17 mouse cellular contexts compared by ENCODE assay signal in genomic region chr7:101295438-101295837, GRCm38 (mm10).
"Had no signal": no experiment of that assay in that cellular context is flagged by ENCODE, and none has a peak within 500 bp of the region (broad histone marks: within the 10 kb centered on the region; RNA-seq: fewer than 3 reads in every experiment).

No protein-coding gene starts in this region.

- H3K4me2 ChIP-seq: liver, embryonic 15.5 days; lung, embryonic 15.5 days had no signal

- H3K36me3 ChIP-seq: stomach, embryonic 15.5 days had no signal

- H3K9me3 ChIP-seq: liver, embryonic 15.5 days; lung, embryonic 15.5 days; midbrain, embryonic 10.5 days; midbrain, embryonic 12.5 days; neural tube, embryonic 13.5 days; stomach, embryonic 15.5 days had no signal

- H3K27me3 ChIP-seq: stomach, embryonic 15.5 days had no signal

- H3K27ac ChIP-seq: liver, embryonic 15.5 days; lung, embryonic 15.5 days; midbrain, embryonic 10.5 days; midbrain, embryonic 12.5 days; neural tube, embryonic 13.5 days; stomach, embryonic 15.5 days; stomach, postnatal 0 days had no signal

- H3K9ac ChIP-seq: liver, embryonic 15.5 days; liver, postnatal 0 days; lung, embryonic 15.5 days; midbrain, embryonic 12.5 days; stomach, embryonic 15.5 days had no signal

- ATAC-seq: liver, postnatal 0 days; lung, postnatal 0 days had no signal

- DNase-seq: liver, postnatal 0 days; lung, adult 2 months; lung, postnatal 14 days; lung, postnatal 4 days; midbrain, embryonic 14.5 days; right cerebral cortex, postnatal 14 days; thymus, adult 2 months; thymus, postnatal 25 days; thymus, postnatal 4 days had no signal

- H3K4me3 ChIP-seq: liver, embryonic 15.5 days; lung, embryonic 15.5 days; midbrain, embryonic 10.5 days; midbrain, embryonic 12.5 days; stomach, embryonic 15.5 days had no signal
